Mouse (Mus musculus): Measurements from ENCODE around the gene Olfr66.

The Olfr66 gene

DNA sequence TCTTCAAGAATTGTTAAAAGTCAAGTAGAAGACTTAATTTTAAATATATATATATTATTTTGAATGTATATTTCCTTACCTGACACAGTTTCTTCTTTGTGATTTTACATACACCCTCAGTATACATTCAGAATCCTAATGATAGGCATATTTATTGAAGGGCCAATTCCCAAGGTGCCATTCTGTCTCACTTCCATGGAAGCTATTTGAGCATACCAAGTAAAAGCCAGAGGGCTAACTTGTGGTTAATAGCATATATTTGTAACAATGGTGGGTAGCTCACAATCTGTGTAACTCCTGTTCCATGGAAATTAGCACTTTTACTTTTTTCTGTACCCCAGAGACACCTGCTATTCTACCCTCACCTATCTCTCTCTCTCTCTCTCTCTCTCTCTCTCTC is at the start of gene Olfr66:
Gene Olfr66 (minus strand): TSS at position 101 of the 400 bp plus-strand sequence.
- no peak for DNase-seq (ENCODE audit: low read depth)

DNA sequence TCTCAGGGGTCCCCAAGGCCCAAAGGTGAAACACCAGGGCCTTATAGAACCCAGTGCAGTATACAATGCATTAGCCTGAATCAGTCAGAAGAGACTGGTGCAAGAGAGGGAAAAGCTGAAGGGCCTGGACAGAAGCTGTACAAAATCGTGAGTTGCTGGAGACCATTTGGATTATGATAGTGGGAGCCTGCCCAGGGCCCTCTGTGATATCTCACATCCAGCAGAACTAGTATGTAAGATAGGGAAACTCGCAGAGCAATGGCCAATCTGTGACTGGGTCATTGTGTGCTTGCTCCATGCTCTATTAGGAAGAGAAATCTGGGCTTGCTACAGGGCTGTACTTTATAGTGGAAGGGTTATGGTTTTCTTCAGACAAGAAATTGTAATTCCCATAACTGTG is 48.2 kb upstream of the Olfr66 start, which contains the start of gene Olfr632:
Gene Olfr632 (plus strand): TSS at position 84 of the 400 bp plus-strand sequence.
- no peak for DNase-seq (ENCODE audit: low read depth)

DNA sequence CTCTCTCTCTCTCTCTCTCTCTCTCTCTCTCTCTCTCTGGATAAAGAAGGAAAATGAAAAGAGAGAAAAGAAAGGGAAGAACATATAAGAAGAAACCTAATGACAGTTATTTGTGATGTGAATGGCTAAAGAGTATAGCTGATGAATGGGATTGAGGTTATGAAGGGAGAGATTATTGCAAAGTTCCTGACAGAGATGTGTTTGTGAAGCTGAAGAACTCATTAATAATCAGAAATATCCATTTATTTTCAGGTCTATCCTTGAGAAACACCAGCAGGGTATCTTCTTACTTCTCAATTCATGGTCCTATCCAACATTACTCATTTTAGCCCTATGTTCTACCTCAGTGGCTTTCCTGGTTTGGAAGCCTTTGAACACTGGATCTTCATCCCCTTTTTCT is 42.5 kb upstream of the Olfr66 start, which contains the start of gene Olfr631:
Gene Olfr631 (plus strand): TSS at position 301 of the 400 bp plus-strand sequence.
- DNase-seq (ENCODE audit: low read depth) = no peak

DNA sequence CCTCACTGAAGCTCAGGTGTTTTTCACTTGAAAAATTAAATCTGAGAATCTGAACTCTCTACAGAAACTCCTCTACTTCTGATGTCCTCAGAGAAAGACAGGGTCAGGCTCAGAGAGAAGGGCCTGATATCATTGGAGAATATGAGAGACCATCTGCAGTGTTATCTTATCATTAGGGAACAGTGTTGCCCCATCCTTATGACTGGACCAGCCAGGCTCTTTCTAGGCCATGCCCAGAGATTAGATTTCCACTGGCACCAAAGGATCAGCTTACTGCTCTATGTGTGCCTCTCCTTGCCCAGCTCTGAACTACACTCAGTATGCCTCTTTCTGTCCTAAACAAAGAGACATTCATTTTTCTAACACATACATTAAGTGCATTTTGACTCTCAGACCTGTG is 29.3 kb upstream of the Olfr66 start:
- DNase-seq (ENCODE audit: low read depth) = no peak

DNA sequence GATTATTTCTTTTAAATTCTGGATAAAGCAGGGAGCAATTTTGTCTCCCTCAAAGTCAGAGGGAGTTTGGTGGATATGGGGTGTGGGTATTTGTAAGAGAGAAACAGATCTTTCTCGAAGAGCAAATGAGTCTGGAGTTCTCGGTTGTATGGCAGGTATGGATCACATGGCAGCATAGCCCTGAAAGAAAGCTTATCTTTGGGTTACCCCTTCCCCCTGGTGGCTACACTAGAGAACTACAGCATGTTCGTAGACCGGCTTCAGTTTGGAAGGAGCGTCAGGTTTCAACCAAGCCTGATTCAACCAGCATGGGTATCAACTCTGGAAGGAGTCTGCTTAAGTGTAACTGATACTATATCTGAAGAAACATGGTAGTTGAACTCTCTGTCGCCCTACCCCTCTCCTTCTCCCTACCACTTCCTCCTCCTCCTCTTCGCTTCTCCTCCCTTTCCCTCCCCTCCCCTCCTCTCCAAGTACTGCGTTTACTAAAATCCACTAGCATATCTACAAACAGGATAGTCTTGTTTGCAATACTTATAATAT is 27.0 kb upstream of the Olfr66 start:
- DNase-seq (ENCODE audit: low read depth) = peak; percentile 28

DNA sequence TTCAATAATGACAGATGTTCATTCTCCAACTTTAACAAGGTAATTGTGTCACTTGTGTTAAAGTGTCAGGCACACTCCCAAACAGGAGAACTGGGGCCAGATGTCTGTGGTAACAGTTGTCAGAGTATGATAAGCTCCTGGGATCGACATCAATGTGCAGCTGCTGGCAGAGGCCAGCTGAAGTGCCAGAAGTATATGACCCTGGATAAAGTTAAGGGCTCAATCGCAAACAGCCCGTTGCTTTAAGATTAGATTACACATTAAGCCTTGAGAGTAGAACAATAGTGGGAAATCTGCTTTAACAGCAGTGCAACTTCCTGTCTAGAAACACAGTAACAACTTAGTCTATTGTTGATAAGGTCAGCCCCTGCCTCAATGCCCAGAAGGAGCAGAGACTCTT is 24.0 kb upstream of the Olfr66 start:
- DNase-seq (ENCODE audit: low read depth) = peak; percentile 31

DNA sequence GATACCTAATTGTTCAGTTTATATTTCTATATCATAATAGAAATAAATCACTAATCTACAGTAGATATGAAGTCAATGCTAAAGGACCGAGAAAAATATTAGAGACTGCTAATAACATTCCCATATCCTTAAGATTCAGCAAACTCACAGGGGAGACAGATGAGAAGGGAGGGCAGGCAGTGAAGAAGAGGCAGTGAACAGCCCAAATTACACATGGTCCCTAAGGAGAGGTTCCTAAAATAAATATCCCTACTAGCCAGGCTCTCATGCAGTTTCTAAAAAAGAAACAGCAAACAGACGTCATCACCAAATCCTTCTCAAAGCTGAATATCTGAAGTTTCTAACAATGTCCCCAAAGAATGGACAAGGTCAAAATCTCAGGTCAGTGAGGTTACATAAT is 17.1 kb upstream of the Olfr66 start, which contains the start of gene Olfr65:
Gene Olfr65 (plus strand): TSS at position 301 of the 400 bp plus-strand sequence.
- no peak for DNase-seq (ENCODE audit: low read depth)

DNA sequence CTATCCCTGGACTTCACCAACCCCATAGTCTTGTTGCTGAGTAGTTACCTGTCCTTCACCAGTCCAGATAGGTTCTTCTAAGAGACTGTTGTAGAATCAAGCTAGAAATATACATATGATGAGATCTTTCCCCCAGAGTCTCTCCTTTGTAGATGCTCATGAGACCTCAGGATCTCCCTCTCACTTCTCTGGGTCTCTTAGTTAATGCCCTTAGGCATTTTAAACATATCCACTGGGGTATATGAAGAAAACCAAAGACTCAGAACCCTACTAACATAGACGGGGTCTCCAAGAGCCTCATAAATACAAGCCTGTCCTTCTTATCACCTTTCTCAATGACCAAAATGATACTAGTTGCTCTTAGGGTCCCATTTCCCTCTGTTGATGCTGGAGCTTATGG is 8.3 kb upstream of the Olfr66 start, which contains the start of gene Olfr64:
Gene Olfr64 (minus strand): TSS at position 101 of the 400 bp plus-strand sequence.
- no peak for DNase-seq (ENCODE audit: low read depth)

DNA sequence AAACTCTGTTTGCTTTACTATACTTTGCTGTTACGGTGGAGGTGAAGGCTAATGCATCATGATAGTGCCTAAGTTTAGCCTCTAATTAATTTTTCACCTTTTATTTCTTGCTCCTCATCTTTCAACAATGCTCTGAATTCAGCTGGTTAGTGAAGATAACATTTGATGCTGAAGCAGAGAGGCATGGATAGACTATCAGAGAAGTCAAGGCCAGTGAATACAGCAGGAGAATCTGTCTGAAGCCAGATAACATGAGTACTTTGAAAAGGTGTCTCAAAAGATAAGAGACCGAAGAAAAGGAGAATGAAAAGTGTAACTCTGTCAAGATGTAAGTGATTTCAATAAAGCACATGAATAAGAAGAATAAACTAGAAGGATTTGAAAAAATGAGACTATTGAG is 9.0 kb downstream of the Olfr66 start:
- no peak for DNase-seq (ENCODE audit: low read depth)

DNA sequence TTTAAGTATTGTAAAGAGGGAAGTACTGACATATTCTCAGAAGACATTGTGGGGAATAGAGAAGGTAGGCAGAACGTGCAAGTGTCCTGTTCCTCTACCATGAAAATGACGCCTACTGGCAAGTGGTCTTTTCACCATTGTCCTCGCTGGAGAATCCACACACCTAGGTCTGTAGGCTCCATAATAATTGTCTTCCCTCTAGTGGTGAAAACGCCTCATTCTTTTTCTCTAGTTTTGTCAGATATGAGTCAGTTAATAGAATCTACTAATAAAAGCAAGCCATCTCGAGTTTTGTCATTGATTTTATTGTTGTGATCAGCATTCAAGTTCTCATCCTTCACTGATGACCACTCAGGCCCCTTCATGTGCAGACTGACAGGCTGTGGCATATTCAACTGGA is 11.6 kb downstream of the Olfr66 start:
- no peak for DNase-seq (ENCODE audit: low read depth)

DNA sequence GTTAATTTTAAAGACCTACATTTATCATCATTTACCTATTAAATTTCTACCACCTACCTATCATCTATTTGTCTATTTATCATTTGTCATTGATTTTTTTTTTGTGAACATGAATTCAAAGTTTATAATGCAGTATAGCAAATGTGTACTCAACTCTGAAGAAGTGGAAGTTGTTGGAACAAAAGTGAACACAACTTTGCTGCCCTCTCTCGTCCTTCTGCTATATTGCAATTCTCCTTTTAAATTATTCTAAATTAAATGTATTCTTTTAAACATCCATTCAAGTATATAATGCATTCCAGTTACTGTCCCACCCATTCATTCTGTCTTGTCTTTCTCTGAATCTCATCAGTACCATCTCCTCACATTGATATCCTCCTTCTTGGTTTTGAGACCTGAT is 13.0 kb downstream of the Olfr66 start:
- DNase-seq (ENCODE audit: low read depth) = no peak

DNA sequence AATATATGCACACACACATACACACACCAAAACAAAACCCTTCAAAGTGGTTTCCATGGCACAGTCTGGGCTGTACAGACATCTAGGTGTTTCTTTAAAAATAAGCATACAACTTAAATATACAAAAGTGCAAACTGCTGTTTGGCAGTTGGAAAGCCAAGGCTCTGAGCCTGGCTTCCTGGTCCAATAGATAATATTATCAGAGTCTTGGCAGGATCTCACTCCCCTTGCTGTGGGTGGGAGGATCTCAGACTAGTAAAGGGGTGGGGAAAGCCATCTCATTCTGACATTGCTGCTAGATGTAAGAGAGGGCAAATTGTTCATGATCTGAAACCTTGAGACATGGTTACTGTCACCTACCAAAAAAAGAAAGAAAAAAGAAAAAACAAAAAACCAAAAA is 15.4 kb downstream of the Olfr66 start:
- DNase-seq (ENCODE audit: low read depth) = peak; percentile 45

DNA sequence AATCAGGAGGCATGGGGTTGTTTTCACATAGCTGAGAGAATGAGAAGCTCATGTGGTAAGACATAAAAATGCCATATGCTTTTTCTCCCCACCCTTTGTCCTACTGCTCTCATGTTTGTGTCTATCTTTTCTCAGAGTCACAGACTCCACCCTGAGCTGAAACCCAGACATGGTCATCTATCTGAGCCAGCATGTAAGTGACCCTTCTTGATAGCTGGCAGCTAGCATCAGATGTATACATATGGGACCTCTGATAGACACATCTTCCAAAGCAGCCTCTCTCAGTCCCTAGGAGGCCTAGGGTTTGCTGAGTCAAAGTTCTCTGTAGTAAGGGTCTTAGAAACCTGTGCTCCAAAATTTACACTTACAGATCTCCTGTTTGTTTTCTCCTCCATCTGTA is 20.3 kb downstream of the Olfr66 start:
- no peak for DNase-seq (ENCODE audit: low read depth)

DNA sequence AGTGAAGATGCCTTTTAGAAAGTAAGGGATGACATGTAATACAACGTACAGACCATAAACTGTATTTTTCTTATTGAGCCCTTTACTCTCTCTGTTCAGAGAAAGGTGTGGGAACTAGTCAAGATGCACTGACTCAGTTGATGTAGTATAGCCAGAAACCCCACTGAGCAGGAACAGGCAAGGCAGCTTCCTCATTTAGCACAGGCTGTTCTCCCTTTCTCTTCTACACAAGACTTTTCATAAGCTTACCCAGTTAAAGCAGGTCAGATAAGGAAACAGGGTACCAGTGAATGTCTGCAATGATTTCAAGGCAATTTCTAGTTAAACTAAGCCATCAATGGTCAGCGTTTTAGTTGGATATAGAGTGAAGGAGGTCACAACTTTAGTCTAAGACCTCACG is 24.5 kb downstream of the Olfr66 start:
- no peak for DNase-seq (ENCODE audit: low read depth)

DNA sequence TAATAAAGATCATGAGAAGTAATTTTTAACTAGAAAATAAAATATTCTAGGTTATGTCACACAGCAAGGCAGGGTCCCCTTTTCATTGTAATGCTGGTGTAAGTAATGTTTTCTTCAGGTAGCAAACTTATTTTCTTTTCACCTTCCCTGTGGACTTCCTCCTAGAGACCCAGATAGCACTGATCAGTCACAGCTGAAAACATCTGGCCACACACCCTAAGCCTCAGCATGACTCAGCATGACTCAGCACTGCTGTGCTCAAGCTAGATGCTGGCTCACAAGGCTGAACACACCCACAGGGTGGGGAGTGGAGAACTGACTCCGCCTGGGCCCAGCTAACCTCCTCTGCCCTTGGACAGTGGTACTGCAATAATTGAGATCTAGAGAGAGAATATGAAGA is 25.2 kb downstream of the Olfr66 start:
- DNase-seq (ENCODE audit: low read depth) = peak; percentile 88

DNA sequence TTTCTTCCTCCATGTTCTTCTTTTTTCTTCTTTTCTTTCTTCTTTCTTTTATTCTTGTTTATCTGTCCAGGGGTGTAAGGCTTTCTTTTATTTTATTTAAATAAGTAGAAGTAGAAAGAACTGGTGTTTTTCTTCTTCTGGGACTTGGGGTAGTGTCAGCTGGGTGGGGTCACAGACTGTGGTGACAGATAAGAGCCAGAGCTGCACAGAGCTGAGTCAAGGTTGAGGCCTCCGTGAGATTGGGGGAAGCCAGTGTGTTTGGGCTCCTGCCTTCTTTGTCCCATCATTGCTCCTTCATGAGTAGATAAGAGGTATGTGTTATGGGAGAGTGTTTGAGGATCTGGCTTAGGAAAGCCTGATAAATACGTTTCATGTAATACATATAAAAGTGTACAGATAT is 27.0 kb downstream of the Olfr66 start:
- DNase-seq (ENCODE audit: low read depth) = no peak

DNA sequence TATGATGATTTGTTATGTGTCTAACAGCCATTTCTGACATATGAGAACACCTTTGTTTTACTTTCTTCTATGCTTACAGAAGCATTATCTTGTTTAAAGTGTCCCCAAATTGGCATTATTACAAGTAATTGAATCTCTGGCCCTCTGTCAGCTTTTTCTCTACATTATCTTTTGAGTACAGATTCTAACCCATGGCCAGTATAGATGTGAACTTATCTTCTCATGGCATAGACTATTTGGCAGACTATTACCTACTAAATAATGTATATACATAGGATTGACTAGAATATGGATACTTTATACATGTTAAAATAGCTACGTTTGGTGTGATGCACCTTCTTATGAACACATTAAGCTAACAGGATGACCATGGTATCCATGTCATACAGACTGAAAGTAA is 31.4 kb downstream of the Olfr66 start:
- no peak for DNase-seq (ENCODE audit: low read depth)

DNA sequence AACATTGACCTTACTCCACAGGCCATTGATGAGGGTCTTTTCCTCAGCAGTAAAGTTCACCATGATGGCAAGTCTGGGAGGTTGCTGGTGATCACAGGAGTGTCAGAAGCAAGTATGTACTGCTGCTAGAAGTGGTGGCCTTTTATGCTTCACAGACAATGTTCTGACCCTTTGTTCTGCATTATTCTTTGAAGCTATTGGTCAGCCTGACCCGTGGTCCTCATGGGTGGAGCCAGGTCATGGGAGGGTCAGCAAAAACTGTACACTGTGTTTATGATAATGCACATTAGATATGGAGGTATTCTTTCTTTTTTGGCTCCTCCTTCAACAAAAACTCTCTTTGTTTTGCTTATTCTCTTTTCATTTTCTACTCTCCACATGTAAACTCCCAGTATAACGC is 33.0 kb downstream of the Olfr66 start, which contains the start of gene Hbb-y:
Gene Hbb-y (minus strand): TSS at position 127 of the 400 bp plus-strand sequence.
- no peak for DNase-seq (ENCODE audit: low read depth)

DNA sequence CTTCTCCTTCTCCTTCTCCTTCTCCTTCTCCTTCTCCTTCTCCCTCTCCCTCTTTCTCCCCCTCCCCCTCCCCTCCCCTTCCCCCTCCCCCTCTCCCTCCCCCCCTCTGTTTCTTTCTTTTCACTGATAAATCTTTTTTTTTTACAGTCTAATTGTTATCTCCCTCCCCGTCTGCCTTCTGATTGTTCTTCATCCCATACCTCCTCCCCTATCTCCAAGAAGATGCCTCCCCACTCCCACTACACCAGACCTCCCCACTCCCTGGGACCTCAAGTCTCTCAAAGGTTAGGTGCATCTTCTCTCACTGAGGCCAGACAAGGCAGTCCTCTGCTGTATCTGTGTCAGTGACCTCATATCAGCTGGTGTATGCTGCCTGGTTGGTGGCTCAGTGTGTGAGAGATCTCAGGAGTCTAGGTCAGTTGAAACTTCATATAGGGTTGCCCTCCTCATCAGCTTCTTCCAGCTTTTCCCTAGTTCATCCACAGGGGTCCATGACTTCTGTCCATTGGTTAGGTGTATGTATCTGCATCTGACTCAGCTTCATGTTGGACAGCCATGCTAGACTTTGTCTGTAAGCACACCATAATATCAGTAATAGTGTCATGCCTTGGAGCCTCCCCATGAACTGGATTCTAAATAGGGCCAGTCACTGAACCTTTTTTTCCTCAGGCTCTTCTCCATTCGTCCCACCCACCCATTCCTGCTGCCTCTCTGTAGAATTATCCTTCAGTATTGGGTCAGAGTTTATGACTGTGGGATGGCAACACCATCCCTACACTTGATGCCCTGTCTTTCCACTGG is 41.3 kb downstream of the Olfr66 start:
- no peak for DNase-seq (ENCODE audit: low read depth)

DNA sequence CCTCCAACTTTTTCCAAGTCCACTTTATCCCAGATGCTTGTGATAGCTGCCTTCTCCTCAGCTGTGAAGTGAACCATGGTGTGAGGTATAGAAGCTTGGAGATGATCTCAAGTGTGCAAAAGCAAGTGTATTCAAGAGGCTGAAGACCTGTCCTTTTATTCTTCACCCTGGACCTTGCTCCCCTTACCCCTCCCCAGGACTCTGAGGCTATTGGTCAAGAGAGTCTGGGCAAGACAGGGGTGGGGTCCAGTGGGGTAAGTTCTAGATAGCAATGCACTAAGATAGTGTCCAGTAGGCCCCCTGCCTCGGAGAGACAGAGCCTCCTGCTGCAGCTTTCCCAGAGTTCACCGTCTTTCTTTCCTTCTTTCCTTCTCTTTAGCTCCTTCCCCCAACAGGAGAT is 43.0 kb downstream of the Olfr66 start, which contains the start of gene Hbb-bh1:
Gene Hbb-bh1 (minus strand): TSS at position 131 of the 400 bp plus-strand sequence.
- DNase-seq (ENCODE audit: low read depth) = no peak

DNA sequence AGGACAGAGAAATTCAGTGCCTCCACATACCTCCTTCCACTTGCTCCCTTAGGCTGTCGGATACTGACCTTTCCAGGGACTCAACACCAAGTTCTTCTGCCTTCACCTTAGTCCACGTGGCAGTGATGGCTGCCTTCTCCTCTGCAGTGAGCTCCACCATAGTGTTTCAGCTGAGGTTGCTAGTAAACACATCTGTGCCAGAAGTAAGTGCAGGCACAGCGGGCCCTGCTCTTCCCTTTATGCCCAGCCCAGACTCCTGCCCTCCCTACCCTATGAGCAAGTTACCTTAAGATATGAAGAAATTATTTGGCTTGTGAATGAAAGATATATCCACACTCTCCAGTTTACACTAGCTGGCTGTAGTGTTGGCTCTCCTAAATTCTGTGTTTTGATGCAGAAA is 45.8 kb downstream of the Olfr66 start, which contains the start of gene Hbb-bh2:
Gene Hbb-bh2 (minus strand): TSS at position 253 of the 400 bp plus-strand sequence.
- no peak for DNase-seq (ENCODE audit: low read depth)
